Mouse (Mus musculus): ENCODE measurements around the gene Leprot. TPM values are rescaled to one million over a fixed set of nuclear protein-coding genes. Genes with fewer than 3 reads are reported as not detected.

The Leprot gene
- total RNA-seq (2023) = 21.8 TPM

GRCm38 (mm10) chr4:101647196-101647905, at the start of gene Leprot:
Gene Leprot, plus strand, starts transcription at chr4:101647718.

Other genes starting within 250 kb of the Leprot start
- 0.12 TPM for gene Ak4, start 228.4 kb upstream of the Leprot start, total RNA-seq (2023)
- 2.2 TPM for gene Dnajc6, start 151.1 kb upstream of the Leprot start, total RNA-seq (2023)
- gene Lepr, start 69.7 kb downstream of the Leprot start, total RNA-seq (2023) = not detected
- not detected for gene B020004J07Rik, start 196.3 kb downstream of the Leprot start, total RNA-seq (2023)
- gene C130073F10Rik, start 246.1 kb downstream of the Leprot start, total RNA-seq (2023) = not detected

All from CD8-positive naive resting alpha-beta T cell, adult 57 days (primary cell).